Mouse (Mus musculus): ENCODE results near the gene Irak2. TPM values are rescaled to one million over a fixed set of nuclear protein-coding genes. Genes with fewer than 3 reads are reported as not detected.
"Not testable (repeated sequence)": the region's sequence is repeated elsewhere in the genome, so short reads cannot be mapped to it uniquely, and the experiment has no call there.

The Irak2 gene
- polyA plus RNA-seq, 1 experiment from 2014 or later: 60.7 TPM

- Histone ChIP-seq H3K36me3 (ENCODE audit: inconsistent target) (peaks cover 43% of the 10 kb centered on the region), H3K79me2 (ENCODE audit: inconsistent target) (peaks cover 64% of the 10 kb centered on the region), H3K4me3 (ENCODE audit: inconsistent target) (no peak overlapping the region), H3K27ac (peak overlapping the region; percentile 79; the same call in 1 of the 2 replicates)
- WGBS (ENCODE audit: missing documents): 86% methylated on average over 8 of the region's 8 CpGs
Measured at GRCm38 (mm10) chr6:113667611-113668122, 29.4 kb downstream of the Irak2 start.

GRCm38 (mm10) chr6:113668287-113669154 lies 30.3 kb downstream of the Irak2 start:
- WGBS (ENCODE audit: missing documents): 9% methylated on average over 14 of the region's 15 CpGs
- H3K27ac ChIP-seq: peak overlapping the region; percentile 79

GRCm38 (mm10) chr6:113669821-113670220 lies 31.6 kb downstream of the Irak2 start:
- peaks cover 63% of the 10 kb centered on the region for H3K36me3 ChIP-seq (ENCODE audit: inconsistent target)
- H3K79me2 ChIP-seq (ENCODE audit: inconsistent target): peaks cover 50% of the 10 kb centered on the region
- H3K4me3 ChIP-seq (ENCODE audit: inconsistent target): no peak overlapping the region
- H3K27ac ChIP-seq: peak overlapping the region; percentile 79
- 87% methylated on average over 7 of the region's 7 CpGs for WGBS (ENCODE audit: missing documents)

More at GRCm38 (mm10) chr6:113668287-113669154, 30.3 kb downstream of the Irak2 start:
- peaks cover 63% of the 10 kb centered on the region for H3K79me2 ChIP-seq (ENCODE audit: inconsistent target)
- H3K4me3 ChIP-seq (ENCODE audit: inconsistent target): no peak overlapping the region
- peaks cover 50% of the 10 kb centered on the region for H3K36me3 ChIP-seq (ENCODE audit: inconsistent target)

GRCm38 (mm10) chr6:113672029-113672428 lies 33.8 kb downstream of the Irak2 start:
- WGBS (ENCODE audit: missing documents): 100% methylated on average over 1 of the region's 1 CpGs
- Histone ChIP-seq H3K79me2 (ENCODE audit: inconsistent target) (peaks cover 28% of the 10 kb centered on the region; the same call in 1 of the 2 replicates), H3K36me3 (ENCODE audit: inconsistent target) (peaks cover 66% of the 10 kb centered on the region)
- H3K4me3 ChIP-seq (ENCODE audit: inconsistent target); H3K27ac ChIP-seq: not testable (repeated sequence)

GRCm38 (mm10) chr6:113672989-113673388 lies 34.7 kb downstream of the Irak2 start:
- Histone ChIP-seq H3K27ac (no peak overlapping the region), H3K4me3 (ENCODE audit: inconsistent target) (no peak overlapping the region), H3K79me2 (ENCODE audit: inconsistent target) (peaks cover 22% of the 10 kb centered on the region; the same call in 1 of the 2 replicates), H3K36me3 (ENCODE audit: inconsistent target) (peaks cover 66% of the 10 kb centered on the region)
- 81% methylated on average over 6 of the region's 6 CpGs for WGBS (ENCODE audit: missing documents)

- peaks cover 21% of the 10 kb centered on the region; the same call in 1 of the 2 replicates for H3K79me2 ChIP-seq (ENCODE audit: inconsistent target)
- whole genome bisulfite sequencing (ENCODE audit: missing documents): 79% methylated on average over 4 of the region's 4 CpGs
- H3K4me3 ChIP-seq (ENCODE audit: inconsistent target): no peak overlapping the region
- no peak overlapping the region for H3K27ac ChIP-seq
- peaks cover 69% of the 10 kb centered on the region for H3K36me3 ChIP-seq (ENCODE audit: inconsistent target)
Measured at GRCm38 (mm10) chr6:113675234-113675633, 37.0 kb downstream of the Irak2 start.

- Histone ChIP-seq H3K79me2 (ENCODE audit: inconsistent target) (peaks cover 14% of the 10 kb centered on the region; the same call in 1 of the 2 replicates), H3K27ac (no peak overlapping the region), H3K36me3 (ENCODE audit: inconsistent target) (peaks cover 63% of the 10 kb centered on the region), H3K4me3 (ENCODE audit: inconsistent target) (no peak overlapping the region)
- 94% methylated on average over 9 of the region's 9 CpGs for WGBS (ENCODE audit: missing documents)
Measured at GRCm38 (mm10) chr6:113675991-113676390, 37.7 kb downstream of the Irak2 start.

GRCm38 (mm10) chr6:113677070-113677734 lies 38.9 kb downstream of the Irak2 start:
- Histone ChIP-seq H3K36me3 (ENCODE audit: inconsistent target) (peaks cover 51% of the 10 kb centered on the region), H3K27ac (peak overlapping the region; percentile 48), H3K4me3 (ENCODE audit: inconsistent target) (no peak overlapping the region), H3K79me2 (ENCODE audit: inconsistent target) (peaks cover 10% of the 10 kb centered on the region; the same call in 1 of the 2 replicates)
- 37% methylated on average over 14 of the region's 14 CpGs for WGBS (ENCODE audit: missing documents)

- 94% methylated on average over 14 of the region's 14 CpGs for WGBS (ENCODE audit: missing documents)
- Histone ChIP-seq H3K36me3 (ENCODE audit: inconsistent target) (peaks cover 48% of the 10 kb centered on the region), H3K79me2 (ENCODE audit: inconsistent target) (peaks cover 10% of the 10 kb centered on the region; the same call in 1 of the 2 replicates), H3K4me3 (ENCODE audit: inconsistent target) (no peak overlapping the region), H3K27ac (peak overlapping the region; percentile 41; the same call in 1 of the 2 replicates)
Measured at GRCm38 (mm10) chr6:113678246-113679012, 40.2 kb downstream of the Irak2 start.

- H3K36me3 ChIP-seq (ENCODE audit: inconsistent target): peaks cover 49% of the 10 kb centered on the region; the same call in 1 of the 2 replicates
- H3K27ac ChIP-seq: peak overlapping the region; percentile 51
- peaks cover 10% of the 10 kb centered on the region; the same call in 1 of the 2 replicates for H3K79me2 ChIP-seq (ENCODE audit: inconsistent target)
- 30% methylated on average over 9 of the region's 9 CpGs for WGBS (ENCODE audit: missing documents)
- no peak overlapping the region for H3K4me3 ChIP-seq (ENCODE audit: inconsistent target)
Measured at GRCm38 (mm10) chr6:113679993-113680566, 41.8 kb downstream of the Irak2 start.

- 2% methylated on average over 4 of the region's 4 CpGs for WGBS (ENCODE audit: missing documents)
- Histone ChIP-seq H3K27ac (peak overlapping the region; percentile 51), H3K4me3 (ENCODE audit: inconsistent target) (no peak overlapping the region), H3K79me2 (ENCODE audit: inconsistent target) (peaks cover 10% of the 10 kb centered on the region; the same call in 1 of the 2 replicates), H3K36me3 (ENCODE audit: inconsistent target) (peaks cover 51% of the 10 kb centered on the region)
Measured at GRCm38 (mm10) chr6:113681271-113681670, 43.0 kb downstream of the Irak2 start.

GRCm38 (mm10) chr6:113683081-113683825 lies 45.0 kb downstream of the Irak2 start:
- 94% methylated on average over 9 of the region's 10 CpGs for WGBS (ENCODE audit: missing documents)
- no peak overlapping the region for H3K4me3 ChIP-seq (ENCODE audit: inconsistent target)
- peaks cover 6% of the 10 kb centered on the region; the same call in 1 of the 2 replicates for H3K79me2 ChIP-seq (ENCODE audit: inconsistent target)
- H3K36me3 ChIP-seq (ENCODE audit: inconsistent target): peaks cover 67% of the 10 kb centered on the region
- H3K27ac ChIP-seq: no peak overlapping the region

GRCm38 (mm10) chr6:113686551-113687125 lies 48.4 kb downstream of the Irak2 start:
- Histone ChIP-seq H3K4me3 (ENCODE audit: inconsistent target) (no peak overlapping the region), H3K27ac (no peak overlapping the region), H3K79me2 (ENCODE audit: inconsistent target) (no peaks in the 10 kb centered on the region; the same call in 1 of the 2 replicates), H3K36me3 (ENCODE audit: inconsistent target) (peaks cover 55% of the 10 kb centered on the region)
- 93% methylated on average over 7 of the region's 8 CpGs for WGBS (ENCODE audit: missing documents)
